Mouse (Mus musculus) MEL (cell line): Measurements from ENCODE around the gene Slc25a22. TPM values are rescaled to one million over a fixed set of nuclear protein-coding genes. Genes with fewer than 3 reads are reported as not detected.

ENCODE experiments used
- DNase-seq: peaks from one replicate; pipeline ENCODE4 v3.0.0; 2011; ENCODE audit warnings: low read depth, low spot score
- H3K27ac ChIP-seq: 2 replicates; pipeline ENCODE4 v1.5.1; 2012; ENCODE audit warnings: low read depth, mild to moderate bottlenecking, control low read depth, low read length, moderate library complexity; ENCODE audit not compliant: control insufficient read depth
- H3K27me3 ChIP-seq, 2 experiments: fragments of 150-350 bp in 1 of 2; sonication (generic) in 1 of 2; 2 replicates each; pipeline ENCODE4 v1.6.1; 2012; ENCODE audit warnings: low read length in 2 of 2, mild to moderate bottlenecking in 2 of 2, improper control_type of control experiment in 1 of 2, moderate library complexity in 1 of 2; ENCODE audit not compliant: insufficient read depth in 2 of 2, control insufficient read depth in 1 of 2
- H3K36me3 ChIP-seq, 2 experiments: 2 replicates each; pipeline ENCODE4 v1.6.1; 2012 to 2014; ENCODE audit warnings: low read length in 2 of 2, improper control_type of control experiment in 1 of 2, inconsistent platforms in 1 of 2, mild to moderate bottlenecking in 1 of 2; ENCODE audit not compliant: insufficient read depth in 2 of 2, control insufficient read depth in 1 of 2
- H3K4me1 ChIP-seq, 2 experiments: fragments of 150-350 bp in 1 of 2; sonication (generic) in 1 of 2; 2 replicates each; pipeline ENCODE4 v1.6.1; 2012; ENCODE audit warnings: low read length in 2 of 2, improper control_type of control experiment in 1 of 2, mild to moderate bottlenecking in 1 of 2; ENCODE audit not compliant: insufficient read depth in 2 of 2, control insufficient read depth in 1 of 2
- H3K4me3 ChIP-seq, 2 experiments: fragments of 150-350 bp in 1 of 2; sonication (generic) in 1 of 2; 2 replicates each; pipeline ENCODE4 v1.5.1; 2012; ENCODE audit warnings: low read depth in 2 of 2, low read length in 2 of 2, mild to moderate bottlenecking in 2 of 2, moderate library complexity in 2 of 2, control low read depth in 1 of 2, improper control_type of control experiment in 1 of 2; ENCODE audit not compliant: control insufficient read depth in 1 of 2, insufficient read depth in 1 of 2
- H3K79me2 ChIP-seq: 2 replicates; pipeline ENCODE4 v1.6.1; 2012; ENCODE audit warnings: mild to moderate bottlenecking, low read length, moderate library complexity; ENCODE audit not compliant: control insufficient read depth, poor library complexity, insufficient read depth
- H3K9ac ChIP-seq: 2 replicates; pipeline ENCODE4 v1.6.1; 2012; ENCODE audit warnings: low read depth, mild to moderate bottlenecking, control low read depth, low read length, moderate library complexity; ENCODE audit not compliant: control insufficient read depth, poor library complexity, severe bottlenecking
- H3K9me3 ChIP-seq: fragments of 150-350 bp; sonication (generic); replicated peaks from 2 replicates; pipeline ENCODE4 v1.6.1; 2012; ENCODE audit warnings: mild to moderate bottlenecking, low read length, improper control_type of control experiment, moderate library complexity; ENCODE audit not compliant: insufficient read depth
- CHD1 ChIP-seq: IDR thresholded peaks from 2 replicates; pipeline ENCODE4 v1.6.1; 2012; ENCODE audit warnings: low read depth, mild to moderate bottlenecking, inconsistent platforms, low read length, improper control_type of control experiment
- CHD2 ChIP-seq: IDR thresholded peaks from 2 replicates; pipeline ENCODE4 v1.6.1; 2011; ENCODE audit warnings: low read length, improper control_type of control experiment
- CTCF ChIP-seq, 3 experiments: IDR thresholded peaks in 2 of 3; conservative IDR thresholded peaks in 1 of 3; 2 replicates each; pipeline ENCODE4 v1.5.1; 2011 to 2012; ENCODE audit warnings: low read length in 3 of 3, low read depth in 2 of 3, mild to moderate bottlenecking in 2 of 3, improper control_type of control experiment in 1 of 3, inconsistent platforms in 1 of 3, mixed read lengths in 1 of 3, moderate library complexity in 1 of 3; ENCODE audit not compliant: control insufficient read depth in 1 of 3, insufficient read depth in 1 of 3, poor library complexity in 1 of 3, severe bottlenecking in 1 of 3
- E2F4 ChIP-seq: IDR thresholded peaks from 2 replicates; pipeline ENCODE4 v1.6.1; 2011; ENCODE audit warnings: low read depth, low read length, improper control_type of control experiment, borderline replicate concordance
- ELF1 ChIP-seq: IDR thresholded peaks from 2 replicates; pipeline ENCODE4 v1.6.1; 2014; ENCODE audit warnings: low read depth, mild to moderate bottlenecking, inconsistent platforms, low read length, improper control_type of control experiment, moderate library complexity
- ETS1 ChIP-seq: IDR thresholded peaks from 2 replicates; pipeline ENCODE4 v1.6.1; 2012; ENCODE audit warnings: low read depth, mild to moderate bottlenecking, inconsistent platforms, low read length, improper control_type of control experiment, moderate library complexity
- GATA1 ChIP-seq: IDR thresholded peaks from 2 replicates; pipeline ENCODE4 v1.6.1; 2011; ENCODE audit warnings: low read depth, low read length, improper control_type of control experiment
- HCFC1 ChIP-seq: IDR thresholded peaks from 2 replicates; pipeline ENCODE4 v1.6.1; 2012; ENCODE audit warnings: low read depth, mild to moderate bottlenecking, inconsistent platforms, low read length, improper control_type of control experiment, moderate library complexity
- JUND ChIP-seq: IDR thresholded peaks from 2 replicates; pipeline ENCODE4 v1.6.1; 2011; ENCODE audit warnings: low read depth, mild to moderate bottlenecking, improper control_type of control experiment, low read length
- MAFK ChIP-seq: IDR thresholded peaks from 2 replicates; pipeline ENCODE4 v1.6.1; 2011; ENCODE audit warnings: low read depth, mild to moderate bottlenecking, low read length, improper control_type of control experiment, borderline replicate concordance
- MAX ChIP-seq: IDR thresholded peaks from 2 replicates; pipeline ENCODE4 v1.6.1; 2011; ENCODE audit warnings: low read length, improper control_type of control experiment
- MAZ ChIP-seq: IDR thresholded peaks from 2 replicates; pipeline ENCODE4 v1.6.1; 2012; ENCODE audit warnings: low read depth, mild to moderate bottlenecking, inconsistent platforms, low read length, improper control_type of control experiment
- MXI1 ChIP-seq: IDR thresholded peaks from 2 replicates; pipeline ENCODE4 v1.6.1; 2011; ENCODE audit warnings: mild to moderate bottlenecking, low read depth, low read length, improper control_type of control experiment
- NELFE ChIP-seq: IDR thresholded peaks from 2 replicates; pipeline ENCODE4 v1.6.1; 2011; ENCODE audit warnings: low read depth, low read length, improper control_type of control experiment
- NRF1 ChIP-seq: IDR thresholded peaks from 2 replicates; pipeline ENCODE4 v1.6.1; 2014; ENCODE audit warnings: low read depth, mild to moderate bottlenecking, inconsistent platforms, low read length, improper control_type of control experiment, moderate library complexity; ENCODE audit not compliant: poor library complexity, insufficient read depth, severe bottlenecking
- POLR2A ChIP-seq, 2 experiments: IDR thresholded peaks; 2 replicates each; pipeline ENCODE4 v1.6.1; 2011 to 2012; ENCODE audit warnings: low read length in 2 of 2, mild to moderate bottlenecking in 2 of 2, control low read depth in 1 of 2, improper control_type of control experiment in 1 of 2, low read depth in 1 of 2, moderate library complexity in 1 of 2; ENCODE audit not compliant: control insufficient read depth in 1 of 2, insufficient read depth in 1 of 2, poor library complexity in 1 of 2
- POLR2AphosphoS2 ChIP-seq: IDR thresholded peaks from 2 replicates; pipeline ENCODE4 v1.6.1; 2011; ENCODE audit warnings: low read length, improper control_type of control experiment
- POLR2AphosphoS5 ChIP-seq: IDR thresholded peaks from 2 replicates; pipeline ENCODE4 v1.6.1; 2012; ENCODE audit warnings: low read depth, borderline replicate concordance, mild to moderate bottlenecking, inconsistent platforms, low read length, moderate library complexity, mixed read lengths
- RAD21 ChIP-seq: IDR thresholded peaks from 2 replicates; pipeline ENCODE4 v1.6.1; 2011; ENCODE audit warnings: mild to moderate bottlenecking, low read depth, low read length, improper control_type of control experiment
- RCOR1 ChIP-seq: IDR thresholded peaks from 2 replicates; pipeline ENCODE4 v1.6.1; 2012; ENCODE audit warnings: low read depth, mild to moderate bottlenecking, inconsistent platforms, low read length, improper control_type of control experiment
- SIN3A ChIP-seq: IDR thresholded peaks from 2 replicates; pipeline ENCODE4 v1.6.1; 2012; ENCODE audit warnings: low read length, improper control_type of control experiment, inconsistent platforms
- SMC3 ChIP-seq: IDR thresholded peaks from 2 replicates; pipeline ENCODE4 v1.6.1; 2011; ENCODE audit warnings: low read depth, low read length, improper control_type of control experiment
- TBP ChIP-seq: IDR thresholded peaks from 2 replicates; pipeline ENCODE4 v1.8.0; 2011; ENCODE audit warnings: low read depth, low read length, improper control_type of control experiment
- TCF12 ChIP-seq: IDR thresholded peaks from 2 replicates; pipeline ENCODE4 v1.6.1; 2014; ENCODE audit warnings: low read depth, mild to moderate bottlenecking, inconsistent platforms, low read length, improper control_type of control experiment, moderate library complexity
- polyA plus RNA-seq, 2 experiments: library from polyadenylated mRNA; stranded (reverse) in 1 of 2; unstranded in 1 of 2; fragments of >175 nt in 1 of 2; fragments of >200 nt in 1 of 2; gene quantifications; 2 replicates each; pipeline versions ENCODE4 v1.2.1 to v1.2.4; 2012; ENCODE audit warnings: low replicate concordance in 2 of 2, low read depth in 1 of 2; ENCODE audit not compliant: insufficient read length in 2 of 2, insufficient read depth in 1 of 2, missing spikeins in 1 of 2
- total RNA-seq: library from RNA; depleted of rRNA; stranded (reverse); fragments of 300-350 nt; gene quantifications from 2 replicates; pipeline ENCODE4 v1.2.3, GENCODE M21; 2012

Gene Slc25a22
- total and polyA plus RNA-seq, 3 experiments, result 23.8 to 46.0 TPM; not detected in 1

GRCm38 (mm10) chr7:141475805-141476158, 38.1 kb upstream of the Slc25a22 start:
- Histone ChIP-seq H3K9me3 (no peaks in the 10 kb centered on the region), H3K27me3 (no peaks in the 10 kb centered on the region), H3K27ac (peak overlapping the region; percentile 71), H3K4me1 (peaks cover 3 to 22% of the 10 kb centered on the region in 2 experiments; a peak in 3 of 4 replicates), H3K36me3 (peaks cover 0 to 16% of the 10 kb centered on the region in 2 experiments; a peak in 2 of 4 replicates), H3K79me2 (peaks cover 51% of the 10 kb centered on the region), H3K4me3 (peak overlapping the region; percentile 95), H3K9ac (peak overlapping the region; percentile 98)
- peak; percentile 60 for DNase-seq
- TF ChIP-seq ETS1 (no peak), POLR2AphosphoS2 (no peak), SMC3 (no peak), JUND (no peak)

- peak; percentile 91 for DNase-seq
- H3K79me2 ChIP-seq, result peaks cover 51% of the 10 kb centered on the region
- no peaks in the 10 kb centered on the region for H3K9me3 ChIP-seq
- H3K27ac ChIP-seq, result peak within 1 kb of the TSS; percentile 71
- peak within 1 kb of the TSS; percentile 95 for H3K4me3 ChIP-seq
- H3K4me1 ChIP-seq, result peaks cover 3 to 22% of the 10 kb centered on the region in 2 experiments; a peak in 3 of 4 replicates
- TF ChIP-seq CHD1, result peak; percentile 99
- TF ChIP-seq MAX, result peak; percentile 67
- TF ChIP-seq GATA1, result no peak
- no peak for TF ChIP-seq NRF1
- TF ChIP-seq POLR2A (IDR thresholded peaks at IDR 0.05; ENCODE audit: control insufficient read depth in 1 of 2, insufficient read depth in 1 of 2, low read depth in 1 of 2, low read length in 2 of 2, poor library complexity in 1 of 2), result peak in 1 of 2 experiments; percentile 84; a peak in 3 of 4 replicates
- peak; percentile 82 for TF ChIP-seq NELFE
- TF ChIP-seq MXI1, result peak; percentile 100
- TF ChIP-seq CTCF (IDR thresholded peaks at IDR 0.05 in 2 of 3, conservative IDR thresholded peaks at IDR 0.05 in 1 of 3; ENCODE audit: control insufficient read depth in 1 of 3, insufficient read depth in 1 of 3, low read depth in 2 of 3, low read length in 3 of 3, poor library complexity in 1 of 3, severe bottlenecking in 1 of 3), result 0 out of 6 replicates have a peak, but pooled peaks of 1 of the 3 experiments have one; percentile 17
- TF ChIP-seq MAZ, result 0 out of 2 replicates have a peak, but pooled peaks have one; percentile 17
- TF ChIP-seq CHD2, result no peak
- TF ChIP-seq MAFK, result no peak
- peak; percentile 22; the same call in 1 of the 2 replicates for TF ChIP-seq TCF12
- TF ChIP-seq ELF1, result no peak
- peak; percentile 98 for TF ChIP-seq SIN3A
- no peak for TF ChIP-seq SMC3
- TF ChIP-seq TBP, result peak; percentile 15; the same call in 1 of the 2 replicates
- no peak for TF ChIP-seq POLR2AphosphoS5
- no peak for TF ChIP-seq E2F4
- TF ChIP-seq RAD21, result no peak
- peak; percentile 89 for TF ChIP-seq HCFC1
- no peak for TF ChIP-seq RCOR1
- H3K27me3 ChIP-seq, result no peaks in the 10 kb centered on the region
- peak within 1 kb of the TSS; percentile 98 for H3K9ac ChIP-seq
- H3K36me3 ChIP-seq, result peaks cover 0 to 16% of the 10 kb centered on the region in 2 experiments; a peak in 2 of 4 replicates
These were observed 37.5 kb upstream of the Slc25a22 start, which contains the start of the genes Polr2l and Tspan4 for GRCm38 (mm10) chr7:141475011-141475804. Polr2l (minus strand) TSS chr7:141475132. Tspan4 (plus strand) TSS chr7:141475240.
